Comparison of ENCODE assay signal across 8 mouse cellular contexts in the genomic region with DNA sequence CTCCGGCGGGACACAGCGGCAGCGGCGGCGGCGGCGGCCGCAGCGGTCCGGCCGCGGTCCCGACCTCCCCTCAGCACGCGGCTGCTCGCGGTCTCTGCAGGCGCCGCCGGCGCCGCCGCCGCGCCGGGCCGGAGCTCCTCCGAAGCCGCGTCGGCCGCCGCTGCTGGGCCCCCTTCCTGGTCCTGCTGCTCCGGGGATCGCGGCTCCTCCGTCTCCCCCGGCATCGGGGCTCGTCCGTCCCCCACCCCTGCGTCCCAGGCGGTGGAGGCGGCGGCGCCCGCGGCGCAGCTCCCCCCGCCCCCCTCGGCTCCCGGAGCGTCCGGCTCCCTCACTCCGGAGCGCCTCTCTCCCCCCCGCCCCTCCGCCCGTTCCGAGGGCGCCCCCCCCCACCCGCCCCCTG. TPM values are rescaled to one million over a fixed set of nuclear protein-coding genes. Genes with fewer than 3 reads are reported as not detected.
DNase-seq lines count a peak whose midpoint lies in the region; ATAC-seq and TF ChIP-seq lines count a peak whose summit lies in the region.

No protein-coding gene starts in this region.

- DNase-seq in heart, adult 11 months: no peak
- DNase-seq in liver, embryonic 14.5 days (ENCODE audit: low read depth in 3 of 3, low spot score in 3 of 3): peak in 1 of 3 experiments; percentile 17
- no peak for DNase-seq in adipocyte (ENCODE audit: low spot score)
- no peak for DNase-seq in layer of hippocampus, postnatal 10 days (ENCODE audit: low spot score in 2 of 2)
- no peak for DNase-seq in adrenal gland, postnatal 14 days

- no peaks in the 10 kb centered on the region for H3K9me3 ChIP-seq in heart, embryonic 14.5 days (ENCODE audit: control insufficient read depth, low read length)
- no peaks in the 10 kb centered on the region for H3K9me3 ChIP-seq in E14TG2a.4 (ENCODE audit: low read length)
- no peaks in the 10 kb centered on the region for H3K9me3 ChIP-seq in forebrain, embryonic 12.5 days
- H3K9me3 ChIP-seq in liver, embryonic 14.5 days (ENCODE audit: control insufficient read depth, low read length): no peaks in the 10 kb centered on the region

- TF ChIP-seq EP300 in liver, embryonic 14.5 days (IDR thresholded peaks at IDR 0.05; ENCODE audit: low read depth): 0 out of 2 replicates have a peak, but pooled peaks have one; percentile 4

- peak; percentile 20 for ATAC-seq in heart, embryonic 14.5 days (ENCODE audit: insufficient number of reproducible peaks, insufficient read depth, low FRiP score, low read depth)
- peak; percentile 53 for ATAC-seq in forebrain, embryonic 12.5 days (ENCODE audit: low FRiP score)
- ATAC-seq in liver, embryonic 14.5 days (ENCODE audit: insufficient read depth): peak; percentile 11

- TF ChIP-seq CTCF in E14TG2a.4 (conservative IDR thresholded peaks at IDR 0.05; ENCODE audit: low read length): no peak
- TF ChIP-seq CTCF in liver, embryonic 14.5 days (IDR thresholded peaks at IDR 0.05; ENCODE audit: low read depth): no peak

- peak overlapping the region; percentile 78 for H3K4me2 ChIP-seq in heart, embryonic 14.5 days (ENCODE audit: low read length)
- H3K4me2 ChIP-seq in forebrain, embryonic 12.5 days: peak overlapping the region; percentile 49
- H3K4me2 ChIP-seq in liver, embryonic 14.5 days (ENCODE audit: low read depth): peak overlapping the region; percentile 79

- H3K27ac ChIP-seq in heart, embryonic 14.5 days (replicated peaks in 1 of 2; ENCODE audit: control insufficient read depth in 1 of 2, insufficient read depth in 1 of 2, low read depth in 2 of 2, low read length in 2 of 2): peak overlapping the region; percentile 100
- H3K27ac ChIP-seq in forebrain, embryonic 12.5 days: peak overlapping the region; percentile 99
- H3K27ac ChIP-seq in liver, embryonic 14.5 days: peak overlapping the region; percentile 84

- peak overlapping the region; percentile 96 to 98 for H3K4me3 ChIP-seq in heart, embryonic 14.5 days (ENCODE audit: control insufficient read depth in 1 of 2, insufficient read depth in 1 of 2, low read depth in 1 of 2, low read length in 2 of 2)
- peak overlapping the region; percentile 91 for H3K4me3 ChIP-seq in E14TG2a.4 (replicated peaks; ENCODE audit: low read length)
- peak overlapping the region; percentile 91 for H3K4me3 ChIP-seq in forebrain, embryonic 12.5 days (replicated peaks)
- peak overlapping the region; percentile 82 to 93 for H3K4me3 ChIP-seq in liver, embryonic 14.5 days (ENCODE audit: insufficient read depth in 1 of 2, low read depth in 2 of 2, low read length in 2 of 2)

- peaks cover under 1% of the 10 kb centered on the region; the same call in 1 of the 2 replicates for H3K36me3 ChIP-seq in heart, embryonic 14.5 days (ENCODE audit: control insufficient read depth, insufficient read depth, low read length)
- H3K36me3 ChIP-seq in E14TG2a.4 (ENCODE audit: insufficient read depth, low read length): peaks cover 8% of the 10 kb centered on the region
- H3K36me3 ChIP-seq in forebrain, embryonic 12.5 days (replicated peaks): no peaks in the 10 kb centered on the region
- H3K36me3 ChIP-seq in liver, embryonic 14.5 days (replicated peaks; ENCODE audit: control insufficient read depth, insufficient read depth, low read depth): no peaks in the 10 kb centered on the region

- H3K9ac ChIP-seq in heart, embryonic 14.5 days (ENCODE audit: low read length): peak overlapping the region; percentile 100
- H3K9ac ChIP-seq in forebrain, embryonic 12.5 days: peak overlapping the region; percentile 97
- peak overlapping the region; percentile 84 for H3K9ac ChIP-seq in liver, embryonic 14.5 days (replicated peaks)

- H3K4me1 ChIP-seq in heart, embryonic 14.5 days (ENCODE audit: control insufficient read depth in 2 of 2, insufficient read depth in 2 of 2, low read length in 2 of 2): peaks cover 2 to 17% of the 10 kb centered on the region in 2 experiments; a peak in 3 of 4 replicates
- peaks cover 46% of the 10 kb centered on the region for H3K4me1 ChIP-seq in E14TG2a.4 (replicated peaks; ENCODE audit: low read depth, low read length)
- peaks cover 12% of the 10 kb centered on the region for H3K4me1 ChIP-seq in forebrain, embryonic 12.5 days
- H3K4me1 ChIP-seq in liver, embryonic 14.5 days (replicated peaks; ENCODE audit: control insufficient read depth in 2 of 2, insufficient read depth in 2 of 2, low read length in 1 of 2): peaks cover 3 to 4% of the 10 kb centered on the region in 2 experiments

- no peaks in the 10 kb centered on the region for H3K27me3 ChIP-seq in heart, embryonic 14.5 days (ENCODE audit: control insufficient read depth, insufficient read depth, low read length)
- no peaks in the 10 kb centered on the region for H3K27me3 ChIP-seq in E14TG2a.4 (ENCODE audit: insufficient read depth, low read length)
- no peaks in the 10 kb centered on the region for H3K27me3 ChIP-seq in forebrain, embryonic 12.5 days
- no peaks in the 10 kb centered on the region for H3K27me3 ChIP-seq in liver, embryonic 14.5 days (ENCODE audit: control insufficient read depth, insufficient read depth, low read length)

- WGBS in heart, embryonic 14.5 days: 0% methylated on average over 42 of the region's 63 CpGs
- under 1% methylated on average over 39 of the region's 63 CpGs for WGBS in forebrain, embryonic 12.5 days
- under 1% methylated on average over 28 of the region's 63 CpGs for WGBS in liver, embryonic 14.5 days (ENCODE audit: insufficient replicate concordance)

RNA-seq across cellular contexts. Expression of a gene that starts 0.8 kb away (rescaled TPM):
- 9.8 and 10.3 TPM in 2 replicates for polyA plus RNA-seq in heart, embryonic 14.5 days (2014; fragmentation: Nextera tagmentation; extraction: Ambion mirVana)
- 22.1 and 23.0 TPM in 2 replicates for polyA plus RNA-seq in forebrain, embryonic 12.5 days (2016; fragmentation: Nextera tagmentation; extraction: Ambion mirVana)
- 9.7 and 13.5 TPM in 2 replicates for polyA plus RNA-seq in liver, embryonic 14.5 days (2012; rRNA removed)
- 4.8 and 5.2 TPM in 2 replicates for polyA plus RNA-seq in liver, embryonic 14.5 days (2014; fragmentation: Nextera tagmentation; extraction: Ambion mirVana)
- total RNA-seq in layer of hippocampus, postnatal 10 days (2021): 10 to 100 TPM; 78.6 to 82.9 TPM
- 87.0 and 88.4 TPM in 2 replicates for total RNA-seq in adrenal gland, postnatal 14 days (2021)

RNA-seq across cellular contexts. Expression of a gene that starts 0.9 kb away (rescaled TPM):
- polyA plus RNA-seq in heart, embryonic 14.5 days (2014; fragmentation: Nextera tagmentation; extraction: Ambion mirVana): 0.92 and 2.9 TPM in 2 replicates
- polyA plus RNA-seq in forebrain, embryonic 12.5 days (2016; fragmentation: Nextera tagmentation; extraction: Ambion mirVana): 0.87 and 1.1 TPM in 2 replicates
- 1.3 and 1.5 TPM in 2 replicates for polyA plus RNA-seq in liver, embryonic 14.5 days (2012; rRNA removed)
- polyA plus RNA-seq in liver, embryonic 14.5 days (2014; fragmentation: Nextera tagmentation; extraction: Ambion mirVana): 2.2 and 2.7 TPM in 2 replicates
- total RNA-seq in layer of hippocampus, postnatal 10 days (2021): 1 to 10 TPM in 1 of 2 experiments, under 1 TPM in 1; 0.96 to 1.3 TPM
- 1.4 and 5.1 TPM in 2 replicates for total RNA-seq in adrenal gland, postnatal 14 days (2021)

RNA-seq across cellular contexts. Expression of a gene that starts 29.7 kb away (rescaled TPM):
- 0.41 TPM in 1 of 2 replicates, not detected in the other for polyA plus RNA-seq in heart, embryonic 14.5 days (2014; fragmentation: Nextera tagmentation; extraction: Ambion mirVana)
- 1.8 and 2.2 TPM in 2 replicates for polyA plus RNA-seq in forebrain, embryonic 12.5 days (2016; fragmentation: Nextera tagmentation; extraction: Ambion mirVana)
- polyA plus RNA-seq in liver, embryonic 14.5 days (2012; rRNA removed): 0.94 and 1.8 TPM in 2 replicates
- polyA plus RNA-seq in liver, embryonic 14.5 days (2014; fragmentation: Nextera tagmentation; extraction: Ambion mirVana): 0.35 and 0.72 TPM in 2 replicates
- 1 to 10 TPM; 3.1 to 3.2 TPM for total RNA-seq in layer of hippocampus, postnatal 10 days (2021)
- total RNA-seq in adrenal gland, postnatal 14 days (2021): 2.9 and 3.0 TPM in 2 replicates

RNA-seq across cellular contexts. Expression of a gene that starts 51.4 kb away (rescaled TPM):
- not detected in 2 replicates for polyA plus RNA-seq in heart, embryonic 14.5 days (2014; fragmentation: Nextera tagmentation; extraction: Ambion mirVana)
- not detected in 2 replicates for polyA plus RNA-seq in forebrain, embryonic 12.5 days (2016; fragmentation: Nextera tagmentation; extraction: Ambion mirVana)
- polyA plus RNA-seq in liver, embryonic 14.5 days (2012; rRNA removed): not detected in 2 replicates
- polyA plus RNA-seq in liver, embryonic 14.5 days (2014; fragmentation: Nextera tagmentation; extraction: Ambion mirVana): not detected in 2 replicates
- total RNA-seq in layer of hippocampus, postnatal 10 days (2021): not detected
- not detected in 2 replicates for total RNA-seq in adrenal gland, postnatal 14 days (2021)
